Mouse (Mus musculus) cerebellum, adult 9-11 months (tissue): ENCODE data around the gene Fermt1.

Experiments used
- DNase-seq: peaks from one replicate; pipeline ENCODE4 v3.0.0; 2022

Fermt1 gene

DNA sequence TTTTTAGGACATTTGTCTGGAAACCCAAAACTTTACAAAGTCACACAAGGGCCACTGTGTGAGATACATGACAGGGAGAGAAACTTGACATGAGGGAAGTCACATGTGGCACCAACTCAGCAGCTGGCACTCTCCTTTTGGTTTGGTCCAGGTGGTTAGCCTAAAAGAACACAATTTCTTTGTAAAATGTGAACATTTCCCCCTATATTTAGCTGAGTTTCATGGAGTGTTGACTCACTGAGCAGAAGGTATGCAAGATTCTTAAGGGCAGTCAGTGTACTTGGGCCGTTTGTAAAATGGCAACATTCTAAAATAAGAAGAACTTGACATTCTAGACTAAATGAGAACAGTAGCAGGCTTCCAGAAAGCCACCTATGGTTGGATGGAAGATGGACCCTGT is 30.9 kb downstream of the Fermt1 start:
- no peak for DNase-seq

DNA sequence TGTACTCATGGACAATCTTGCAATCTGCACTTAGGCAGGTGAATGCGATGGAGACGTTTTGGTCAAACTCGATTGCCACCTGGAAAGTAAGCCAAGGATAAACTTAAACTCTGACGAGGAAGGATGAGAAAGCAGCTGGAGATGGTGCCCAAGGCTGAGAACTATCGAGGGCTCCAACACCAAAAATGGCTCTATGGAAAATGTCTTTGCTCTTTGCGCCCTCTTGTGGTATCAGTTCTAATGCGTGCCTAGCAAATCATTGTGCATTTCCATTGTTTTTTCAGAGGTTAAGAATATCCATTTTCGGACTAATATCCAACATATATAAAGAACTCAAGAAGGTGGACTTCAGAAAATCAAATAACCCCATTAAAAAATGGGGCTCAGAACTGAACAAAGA is 38.9 kb downstream of the Fermt1 start:
- DNase-seq = peak; percentile 22

DNA sequence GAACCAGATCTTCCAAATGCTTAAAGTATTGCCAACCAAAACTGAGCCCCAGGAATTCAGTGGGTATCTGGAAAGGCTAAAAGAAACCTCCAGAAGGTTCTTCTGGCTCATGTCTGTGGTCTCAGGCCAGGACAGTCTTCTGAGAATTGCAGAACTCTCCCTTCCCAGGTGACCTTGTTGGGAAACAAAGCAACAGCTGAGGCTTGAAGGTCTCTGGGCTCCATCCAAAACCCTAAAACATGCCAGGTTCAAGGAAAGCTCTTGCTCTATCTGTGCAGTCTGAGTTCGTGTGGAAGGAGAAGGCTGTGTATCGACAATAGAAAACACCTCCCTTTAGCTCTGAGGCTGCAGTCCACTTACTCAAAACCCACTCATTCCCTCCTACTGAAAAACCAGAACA is 40.7 kb downstream of the Fermt1 start:
- no peak for DNase-seq

DNA sequence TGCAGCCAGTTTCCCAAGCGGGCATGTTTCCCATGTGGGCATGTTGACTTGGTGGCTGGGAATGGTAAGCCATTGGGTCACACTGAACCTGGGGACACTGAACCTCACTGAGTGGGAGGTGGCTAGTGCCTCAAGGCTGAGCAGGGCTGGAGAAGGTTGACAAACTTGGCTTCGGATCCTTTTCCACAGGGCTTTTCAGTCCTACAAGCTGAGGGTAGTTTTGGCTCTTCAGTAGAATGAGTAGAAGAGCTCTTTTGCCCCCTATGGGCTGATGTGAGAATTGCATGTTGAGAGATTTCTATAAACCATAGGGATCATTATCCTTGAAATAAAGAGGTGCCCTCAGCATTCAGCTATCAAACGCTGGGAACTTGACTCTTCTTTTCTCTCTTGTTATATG is 42.2 kb downstream of the Fermt1 start:
- peak; percentile 46 for DNase-seq

DNA sequence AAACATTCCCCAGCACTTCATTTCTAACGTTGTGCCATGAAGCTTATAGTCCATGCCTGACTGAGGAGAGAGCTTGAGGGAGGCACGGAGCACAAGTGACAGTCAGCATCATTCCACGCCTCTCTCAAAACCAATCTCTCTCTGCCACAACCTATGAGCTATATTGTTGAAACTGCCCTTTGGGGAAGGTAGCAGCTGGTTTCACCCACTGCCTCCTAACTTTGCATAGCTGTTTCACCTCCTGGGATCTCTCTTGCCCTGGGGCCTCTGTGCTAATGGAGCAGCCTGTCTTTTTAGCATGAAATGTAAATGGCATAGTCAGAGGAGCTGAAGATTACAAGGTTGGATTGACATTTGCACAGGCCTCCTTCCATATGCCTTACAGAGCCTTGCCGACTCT is 43.6 kb downstream of the Fermt1 start:
- no peak for DNase-seq

DNA sequence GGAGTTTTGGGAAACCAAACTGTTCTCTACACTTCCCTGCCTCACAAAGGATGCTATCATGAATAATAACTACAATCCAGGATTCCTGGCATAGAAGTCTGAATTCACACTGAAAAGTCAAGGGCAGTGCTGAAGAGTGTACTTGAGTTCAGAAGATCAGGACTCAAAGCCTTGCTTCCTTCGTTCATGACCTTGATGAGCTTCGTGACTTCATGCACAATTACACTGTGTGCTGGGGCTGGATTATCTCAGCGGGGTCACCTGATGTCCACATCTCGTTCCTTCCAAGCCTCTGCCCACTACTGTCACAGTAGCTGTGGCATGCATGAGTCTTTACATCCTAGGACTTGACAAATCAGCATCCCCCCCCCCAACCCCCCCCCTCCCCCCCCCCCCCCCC is 44.1 kb downstream of the Fermt1 start:
- DNase-seq = no peak

DNA sequence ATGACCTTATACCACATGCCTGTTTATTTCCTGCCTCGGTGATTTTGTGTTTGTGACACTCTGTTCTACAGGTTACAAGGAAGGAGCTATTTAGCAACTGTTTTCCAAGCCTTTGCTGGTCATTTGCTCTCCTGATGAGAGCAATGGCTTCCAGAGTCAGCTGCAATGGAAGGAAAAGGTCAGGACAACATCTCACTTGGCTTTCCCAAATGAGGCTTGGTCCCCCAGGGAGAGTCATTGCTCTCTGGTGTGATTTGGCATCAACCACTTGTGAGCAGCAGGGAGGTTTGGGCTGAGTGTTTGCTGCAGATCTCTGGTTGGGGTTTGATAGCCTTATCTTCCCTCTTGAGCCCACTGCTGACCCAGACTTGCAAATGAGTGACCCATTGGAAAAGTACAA is 45.1 kb downstream of the Fermt1 start:
- no peak for DNase-seq

DNA sequence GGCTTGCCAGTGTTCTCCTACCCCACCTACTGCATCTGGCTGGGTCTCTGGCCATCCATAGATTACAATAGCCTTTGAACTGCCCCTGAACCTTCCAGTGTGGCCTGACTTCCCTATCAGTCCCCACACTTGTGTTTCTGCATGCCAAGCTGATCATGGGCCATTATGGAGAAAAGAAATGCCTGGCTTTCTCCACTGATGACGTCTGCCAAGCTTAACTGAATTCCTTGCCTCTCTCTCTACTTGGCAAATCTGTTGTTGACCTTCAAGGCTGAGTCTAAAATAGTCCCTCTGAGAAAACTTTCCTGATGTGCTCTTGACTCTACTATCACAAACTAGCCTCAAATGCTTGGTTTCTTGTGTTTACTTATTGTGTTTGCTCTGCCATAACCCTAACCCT is 47.5 kb downstream of the Fermt1 start:
- DNase-seq = no peak

DNA sequence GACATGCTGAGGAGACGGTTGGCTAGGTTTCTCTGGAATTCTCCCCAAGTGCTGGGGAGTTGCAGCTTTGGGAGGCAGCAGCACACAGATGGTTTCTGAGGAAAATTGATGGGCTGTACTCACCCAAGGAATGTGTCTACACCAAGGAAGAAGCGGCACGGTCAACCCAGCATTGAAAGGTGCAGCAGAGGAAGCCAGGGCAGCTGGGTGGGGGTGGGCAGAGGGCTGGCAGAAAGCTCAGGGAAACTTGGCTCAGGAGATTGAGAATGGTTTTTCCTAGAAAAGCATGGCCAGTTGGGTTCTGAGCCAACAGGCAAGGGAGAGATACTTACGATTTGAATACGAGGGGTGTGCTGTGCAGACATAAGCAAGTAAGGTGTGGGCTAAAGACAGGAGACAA is 51.9 kb downstream of the Fermt1 start:
- DNase-seq = no peak

DNA sequence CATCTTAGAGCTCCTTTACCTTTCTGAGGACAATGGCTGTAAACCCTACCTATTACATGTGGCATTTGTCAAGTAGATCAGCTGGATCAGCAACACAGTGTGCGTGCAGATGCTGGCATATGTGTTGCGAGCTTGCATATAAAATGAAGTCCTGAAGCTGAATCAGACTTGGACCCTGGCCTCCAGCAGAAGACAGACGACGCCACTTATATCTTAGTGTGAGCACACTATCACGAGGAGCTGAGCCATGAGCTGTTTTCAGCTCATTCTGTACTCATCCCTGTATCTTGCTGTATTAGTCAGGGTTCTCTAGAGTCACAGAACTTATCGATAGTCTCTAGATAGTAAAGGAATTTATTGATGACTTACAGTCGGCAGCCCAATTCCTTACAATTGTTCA is 60.4 kb downstream of the Fermt1 start:
- no peak for DNase-seq

DNA sequence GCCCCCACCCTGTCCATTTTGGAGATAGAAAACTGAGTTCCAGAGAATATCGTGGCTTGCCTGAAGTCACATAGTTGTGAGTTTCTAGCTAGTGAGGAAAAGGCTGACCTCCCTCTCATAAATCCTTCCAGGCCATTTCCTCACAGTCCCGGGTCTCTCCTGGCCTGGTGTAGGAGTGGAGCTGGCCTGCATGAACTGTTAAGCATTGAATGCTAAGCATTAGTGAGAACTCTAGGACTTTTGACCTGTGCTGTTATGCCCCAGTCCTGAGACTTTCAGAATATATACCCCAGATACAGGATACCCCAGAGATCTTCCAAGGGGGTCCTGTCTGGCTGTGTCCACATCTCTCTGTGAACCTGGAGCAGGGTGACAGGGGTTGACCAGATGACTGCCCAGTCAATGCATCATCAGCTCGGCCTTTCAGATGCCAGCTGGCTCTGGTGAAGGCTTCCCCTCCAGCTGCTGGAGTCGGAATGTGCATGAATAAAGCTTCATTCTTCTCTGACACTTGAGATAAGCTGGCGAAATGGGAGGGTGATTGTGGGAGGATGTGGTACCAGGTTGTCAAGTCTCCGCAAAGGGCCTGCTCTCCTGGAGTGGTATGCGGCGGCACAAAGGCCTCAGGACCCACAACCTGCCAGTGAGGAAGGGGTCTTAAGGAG is 61.3 kb downstream of the Fermt1 start:
- DNase-seq = no peak

DNA sequence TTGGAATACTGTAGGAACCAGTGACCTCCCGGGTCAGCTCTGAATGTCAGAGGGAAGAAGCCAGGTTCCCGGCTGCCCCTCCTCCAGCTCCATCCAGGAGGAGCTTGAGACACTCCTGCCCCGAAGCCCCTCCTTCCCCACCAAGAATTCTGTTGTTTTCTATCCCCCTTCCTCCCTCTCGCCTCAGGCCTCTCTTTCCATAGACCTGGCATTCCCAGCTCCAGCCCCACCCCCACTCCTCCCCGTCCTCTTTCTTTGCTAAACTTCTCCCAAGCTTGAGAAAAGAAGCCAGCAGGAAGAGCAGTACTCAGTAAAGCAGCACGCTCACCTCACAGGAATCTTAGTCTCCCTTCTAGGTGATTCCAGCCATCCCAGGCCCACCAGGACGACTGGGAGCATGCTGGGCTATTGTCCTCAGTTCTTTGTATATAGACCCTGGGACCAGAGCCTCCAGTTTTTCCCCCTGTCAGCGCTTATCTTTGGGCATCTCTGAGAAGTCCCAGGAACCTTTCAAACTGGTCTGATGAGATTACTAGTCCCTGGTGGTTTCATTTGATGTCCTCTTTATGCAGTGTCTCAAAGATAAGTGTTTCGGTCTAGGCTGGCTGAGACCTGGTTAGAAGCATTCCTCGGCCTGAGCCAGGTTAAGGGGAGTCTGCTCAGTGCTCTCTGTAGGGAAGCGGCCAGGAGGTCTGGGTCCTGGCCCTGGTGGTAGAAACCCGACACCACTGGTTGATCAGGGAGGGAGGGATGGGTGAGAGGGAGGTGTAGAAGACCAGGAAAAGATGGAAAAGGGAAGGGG is 64.7 kb downstream of the Fermt1 start, which contains the start of gene Lrrn4:
Gene Lrrn4, minus strand, starts transcription at position 48 of the 802 bp plus-strand sequence.
- DNase-seq = no peak

DNA sequence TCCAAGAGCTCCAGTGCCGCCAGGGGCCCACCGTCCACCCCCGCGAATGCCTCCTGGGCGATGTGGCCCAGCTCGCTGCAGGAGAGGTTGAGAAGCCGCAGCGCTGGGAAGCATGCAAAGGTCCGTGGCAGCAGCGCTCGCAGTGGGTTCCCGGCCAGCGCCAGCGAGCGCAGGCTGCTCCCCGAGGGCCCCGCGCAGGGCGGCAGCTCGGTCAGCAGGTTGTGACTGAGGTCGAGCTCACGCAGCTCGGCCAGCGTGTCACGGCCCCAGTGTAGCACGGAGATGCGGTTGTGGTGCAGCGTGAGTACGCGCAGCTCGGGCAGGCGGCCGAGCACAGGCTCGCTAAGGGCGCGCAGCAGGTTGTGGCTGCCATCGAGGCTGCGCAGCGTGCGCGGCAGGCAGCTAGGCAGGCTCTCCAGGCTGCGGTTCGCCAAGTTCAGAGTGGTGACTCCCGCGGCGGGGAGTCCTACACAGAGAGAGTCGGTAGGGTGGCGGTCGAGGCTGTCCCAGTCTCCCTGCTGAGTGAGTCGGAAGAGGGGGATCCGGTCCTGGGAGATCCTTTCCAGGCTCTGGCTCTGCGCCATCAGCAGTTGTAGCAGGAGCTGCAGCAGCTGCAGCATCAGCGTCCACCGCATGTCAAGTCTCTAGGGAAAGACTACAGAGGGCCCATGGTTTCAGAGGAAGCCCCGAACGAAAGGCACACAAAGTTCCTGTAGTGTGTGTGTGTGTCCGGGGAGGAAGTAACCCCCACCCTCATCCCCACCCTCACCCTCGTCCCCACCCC is 66.3 kb downstream of the Fermt1 start:
- DNase-seq = peak; percentile 7

DNA sequence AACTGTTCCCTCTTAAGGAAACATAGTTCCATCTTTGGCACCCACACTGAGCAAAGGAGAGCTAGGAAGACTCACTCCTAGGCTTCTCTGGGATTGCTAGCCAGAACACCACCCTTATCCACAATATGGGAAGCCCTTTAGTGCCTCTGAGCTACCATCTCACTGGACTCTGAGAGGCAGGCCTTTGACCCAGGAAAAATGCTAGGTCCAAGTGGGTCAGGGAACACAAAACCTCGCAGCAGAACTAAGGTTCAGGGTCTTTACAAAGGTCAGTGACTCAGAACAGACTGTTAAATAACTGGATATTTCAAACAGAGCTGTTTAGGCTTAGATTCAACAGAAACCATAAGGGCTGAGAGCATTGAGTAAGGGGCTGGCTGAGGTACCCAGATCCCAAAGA is 68.7 kb downstream of the Fermt1 start:
- no peak for DNase-seq

DNA sequence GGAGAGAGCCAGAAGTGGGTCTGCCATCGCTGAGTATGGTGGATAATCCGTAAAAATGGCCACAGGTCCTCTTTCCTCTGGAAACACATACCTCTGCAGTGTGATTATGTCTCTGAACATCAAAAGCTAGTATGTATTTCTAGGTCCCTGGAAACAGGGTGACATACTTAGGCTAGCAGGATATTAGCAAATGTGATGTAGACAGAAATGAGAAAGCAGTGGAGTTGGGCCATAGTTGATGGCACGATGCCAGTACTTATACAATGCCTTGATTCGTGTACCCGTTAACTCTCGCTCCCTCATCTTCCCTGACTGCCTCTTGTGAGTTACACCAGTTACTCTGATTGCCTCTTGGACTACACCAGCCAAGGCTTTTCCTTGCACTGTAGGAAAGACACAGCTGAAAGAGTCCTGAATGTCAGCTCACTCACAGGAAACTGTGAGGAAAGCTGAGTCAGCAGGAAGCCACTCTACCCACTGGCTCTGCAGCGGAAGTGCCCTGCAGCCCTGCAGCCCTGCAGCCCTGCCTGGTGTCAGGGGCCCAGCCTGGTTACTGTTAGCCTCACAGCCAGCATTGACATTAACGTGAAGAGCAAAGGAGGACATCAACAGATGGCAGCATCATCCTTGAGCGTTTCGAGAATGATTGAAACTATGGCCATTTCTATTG is 71.9 kb downstream of the Fermt1 start:
- DNase-seq = no peak

DNA sequence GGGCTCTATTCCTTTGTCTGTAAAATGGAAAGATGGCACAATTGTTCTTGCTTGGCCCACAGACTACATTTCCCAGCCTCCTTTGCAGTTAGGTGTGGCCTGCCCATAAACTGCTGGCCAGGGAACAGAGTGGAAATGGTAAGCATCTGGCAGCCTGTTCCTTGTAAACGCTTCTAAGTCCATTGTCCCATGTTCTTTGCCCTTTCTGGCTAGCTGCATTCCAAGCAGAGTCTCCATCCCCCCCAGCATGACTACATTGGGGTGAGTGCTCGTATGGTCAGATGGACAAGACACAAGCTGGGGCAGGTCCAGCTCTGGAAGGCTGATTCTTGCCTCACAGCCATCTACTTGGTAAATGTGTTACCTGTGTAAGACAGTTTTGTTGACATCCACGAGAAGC is 74.0 kb downstream of the Fermt1 start:
- no peak for DNase-seq

DNA sequence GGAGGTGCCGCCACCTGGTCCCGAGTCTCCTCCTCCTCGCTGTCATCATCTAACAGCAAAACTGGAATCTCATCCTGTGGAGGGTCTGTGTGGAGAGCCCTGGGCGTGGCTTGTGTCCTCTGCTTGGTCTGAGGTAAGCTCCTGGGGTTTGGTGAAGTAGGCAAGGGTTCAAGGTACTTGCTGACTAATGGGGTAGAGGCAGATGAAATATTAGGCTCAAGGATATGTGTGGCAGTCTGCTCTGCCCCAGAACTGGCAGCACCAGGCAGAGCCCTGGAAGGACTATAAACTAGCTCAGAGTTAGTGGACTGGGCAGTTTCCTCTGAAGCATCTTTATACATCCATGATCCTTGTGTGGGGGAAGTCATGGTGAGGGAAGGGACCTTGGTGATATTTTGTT is 75.4 kb downstream of the Fermt1 start:
- DNase-seq = no peak

DNA sequence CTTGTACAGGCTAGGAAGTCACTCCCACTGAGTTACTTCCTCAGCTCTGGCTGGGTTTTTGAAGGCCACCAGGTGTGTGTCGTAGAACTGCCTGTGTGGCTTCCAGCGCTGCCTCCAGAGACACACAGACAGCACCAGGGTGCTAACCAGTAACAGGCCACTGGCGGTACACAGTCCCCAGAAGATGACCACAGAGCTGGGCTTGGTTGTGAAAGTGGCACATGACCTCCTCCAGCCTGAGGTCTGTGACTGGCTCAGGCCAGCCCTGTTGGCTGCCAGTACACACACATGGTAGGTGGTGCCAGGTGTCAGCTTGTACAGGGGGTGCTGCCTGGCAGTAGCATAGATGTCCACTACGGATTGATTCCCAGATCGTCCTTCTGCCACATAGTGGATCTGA is 76.0 kb downstream of the Fermt1 start:
- DNase-seq = no peak

DNA sequence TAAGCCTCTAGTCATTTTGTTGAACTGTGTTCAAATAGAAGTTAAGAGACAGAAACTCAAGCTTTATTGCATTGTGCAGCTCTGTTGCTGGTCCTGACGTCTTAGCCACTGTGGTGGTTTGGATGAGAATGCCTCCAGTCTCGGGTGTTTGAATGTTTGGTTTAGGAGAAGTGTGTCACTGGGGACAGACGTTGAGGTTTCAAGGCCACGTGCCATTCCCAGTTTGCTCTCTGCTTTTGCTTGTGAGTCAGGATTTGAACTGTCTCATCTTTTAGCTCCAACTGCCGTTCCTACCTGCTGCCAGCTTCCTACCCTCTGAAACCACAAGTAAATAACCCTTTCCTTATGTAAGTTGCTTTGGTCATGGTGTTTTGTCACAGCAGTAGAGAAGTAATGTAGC is 78.2 kb downstream of the Fermt1 start:
- DNase-seq = no peak

DNA sequence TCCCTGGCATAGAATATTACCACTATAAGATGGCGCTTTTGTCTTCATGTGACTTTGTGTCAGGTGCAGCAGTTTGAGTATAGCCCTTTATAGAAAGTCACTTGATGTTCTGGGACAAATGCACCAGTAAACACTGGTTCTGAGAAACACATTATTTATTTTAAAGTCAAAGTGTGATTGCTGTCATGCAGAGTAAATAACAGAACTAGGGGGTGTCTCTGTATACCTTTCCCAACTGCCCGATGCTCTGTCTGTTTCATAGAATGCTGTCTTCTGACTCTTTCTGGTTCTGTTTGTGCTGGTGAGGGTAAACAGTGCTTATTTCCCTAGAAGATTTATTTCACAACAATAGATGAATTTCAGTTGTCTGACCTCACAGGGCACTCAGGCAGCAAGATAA is 82.4 kb downstream of the Fermt1 start:
- DNase-seq = no peak

DNA sequence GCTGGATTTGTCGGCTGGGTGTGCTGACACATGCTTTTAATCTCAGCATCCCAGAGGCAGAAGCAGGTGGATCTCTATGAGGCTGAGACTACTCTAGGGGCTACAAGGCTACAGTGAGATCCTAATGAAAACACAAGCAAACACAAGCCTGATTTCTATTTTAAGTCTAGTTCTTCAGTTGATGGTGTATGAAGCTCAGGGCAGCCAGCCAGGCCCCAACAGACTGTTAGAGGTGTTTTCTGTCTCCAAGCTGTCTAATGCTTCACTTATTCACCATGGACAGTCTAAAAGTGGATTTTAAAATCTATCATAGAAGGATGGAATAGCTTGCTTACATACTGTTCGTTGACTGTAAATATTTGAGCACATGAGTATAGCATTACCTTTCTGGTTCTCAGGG is 84.2 kb downstream of the Fermt1 start:
- no peak for DNase-seq

DNA sequence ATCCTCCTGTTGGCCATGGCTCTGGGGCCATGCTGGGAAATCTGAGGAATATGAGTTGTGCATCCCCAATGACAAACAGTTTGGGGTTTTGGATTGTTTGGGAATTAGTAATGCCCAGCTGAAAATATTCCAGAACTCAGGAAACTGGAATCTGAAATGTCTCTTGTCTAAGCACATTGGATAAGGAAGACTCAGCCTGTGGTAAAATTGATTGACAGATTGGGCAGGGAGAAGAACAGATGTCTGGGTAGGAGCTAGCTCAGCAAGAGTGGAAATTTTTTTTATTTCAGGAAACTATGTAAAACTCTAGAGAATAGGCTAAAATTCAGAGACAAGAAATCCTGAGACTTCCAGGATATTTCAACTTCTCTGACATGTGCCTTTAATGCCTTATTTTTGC is 85.3 kb downstream of the Fermt1 start:
- DNase-seq = no peak

DNA sequence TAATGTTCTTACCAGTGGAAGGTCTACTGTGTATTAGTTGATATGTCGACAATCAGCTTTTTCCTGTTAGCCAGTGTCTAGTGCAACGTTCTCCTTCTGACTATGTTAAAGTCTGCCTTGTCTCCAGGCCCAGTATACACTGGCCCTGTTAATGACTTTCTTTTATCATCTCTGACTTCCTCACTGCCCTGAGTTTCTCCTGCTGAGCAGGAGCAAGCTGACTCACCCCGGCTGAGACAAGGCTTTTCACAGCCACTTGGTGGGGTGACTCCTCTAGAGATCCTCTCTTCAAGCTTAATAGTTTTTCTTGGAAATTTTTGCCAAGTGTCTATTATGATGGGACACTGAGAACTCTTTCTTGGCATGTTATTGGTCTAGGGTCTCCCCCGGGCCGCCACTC is 89.4 kb downstream of the Fermt1 start:
- DNase-seq = no peak
